Mouse (Mus musculus): ENCODE measurements around the gene Tbc1d19. TPM values are rescaled to one million over a fixed set of nuclear protein-coding genes. Genes with fewer than 3 reads are reported as not detected.

Gene Tbc1d19
- polyA plus RNA-seq, 1 experiment from 2014 or later = 33.7 TPM

GRCm38 (mm10) chr5:53937187-53937586 lies 127.8 kb downstream of the Tbc1d19 start:
- Histone ChIP-seq H3K36me3 (ENCODE audit: control insufficient read depth, insufficient read depth) (no peaks in the 10 kb centered on the region), H3K4me1 (ENCODE audit: control insufficient read depth, insufficient read depth, low read length) (peaks cover 12% of the 10 kb centered on the region), H3K4me2 (ENCODE audit: low read depth, low read length) (no peak overlapping the region), H3K9me3 (replicated peaks; ENCODE audit: control insufficient read depth, low read length) (no peaks in the 10 kb centered on the region), H3K4me3 (ENCODE audit: low read length) (no peak overlapping the region), H3K27me3 (ENCODE audit: control insufficient read depth, insufficient read depth, low read length) (no peaks in the 10 kb centered on the region), H3K9ac (ENCODE audit: low read length) (no peak overlapping the region), H3K27ac (ENCODE audit: low read length) (no peak overlapping the region)
- no peak for ATAC-seq (replicated peaks; ENCODE audit: extremely low read depth, insufficient read depth, low FRiP score)
- WGBS = 71% methylated on average over 4 of the region's 4 CpGs

- H3K27ac ChIP-seq (ENCODE audit: low read length) = no peak overlapping the region
- H3K4me1 ChIP-seq (ENCODE audit: control insufficient read depth, insufficient read depth, low read length) = peaks cover 6% of the 10 kb centered on the region
- H3K9ac ChIP-seq (ENCODE audit: low read length) = no peak overlapping the region
- WGBS = 51% methylated on average over 7 of the region's 7 CpGs
- H3K27me3 ChIP-seq (ENCODE audit: control insufficient read depth, insufficient read depth, low read length) = no peaks in the 10 kb centered on the region
- H3K4me3 ChIP-seq (ENCODE audit: low read length) = no peak overlapping the region
- H3K36me3 ChIP-seq (ENCODE audit: control insufficient read depth, insufficient read depth) = no peaks in the 10 kb centered on the region
- no peaks in the 10 kb centered on the region for H3K9me3 ChIP-seq (replicated peaks; ENCODE audit: control insufficient read depth, low read length)
- no peak for ATAC-seq (replicated peaks; ENCODE audit: extremely low read depth, insufficient read depth, low FRiP score)
- no peak overlapping the region for H3K4me2 ChIP-seq (ENCODE audit: low read depth, low read length)
These were observed 129.6 kb downstream of the Tbc1d19 start for GRCm38 (mm10) chr5:53939026-53939425.

- 45% methylated on average over 11 of the region's 11 CpGs for WGBS
- H3K4me3 ChIP-seq (ENCODE audit: low read length) = no peak overlapping the region
- no peak overlapping the region for H3K9ac ChIP-seq (ENCODE audit: low read length)
- H3K4me2 ChIP-seq (ENCODE audit: low read depth, low read length) = no peak overlapping the region
- ATAC-seq (replicated peaks; ENCODE audit: extremely low read depth, insufficient read depth, low FRiP score) = no peak
- H3K27me3 ChIP-seq (ENCODE audit: control insufficient read depth, insufficient read depth, low read length) = no peaks in the 10 kb centered on the region
- no peaks in the 10 kb centered on the region for H3K36me3 ChIP-seq (ENCODE audit: control insufficient read depth, insufficient read depth)
- H3K4me1 ChIP-seq (ENCODE audit: control insufficient read depth, insufficient read depth, low read length) = peaks cover 6% of the 10 kb centered on the region
- H3K9me3 ChIP-seq (replicated peaks; ENCODE audit: control insufficient read depth, low read length) = no peaks in the 10 kb centered on the region
- no peak overlapping the region for H3K27ac ChIP-seq (ENCODE audit: low read length)
These were observed 132.1 kb downstream of the Tbc1d19 start for GRCm38 (mm10) chr5:53941322-53942024.

- Histone ChIP-seq H3K4me2 (ENCODE audit: low read depth, low read length) (no peak overlapping the region), H3K4me3 (ENCODE audit: low read length) (no peak overlapping the region), H3K9ac (ENCODE audit: low read length) (no peak overlapping the region), H3K36me3 (ENCODE audit: control insufficient read depth, insufficient read depth) (no peaks in the 10 kb centered on the region), H3K4me1 (ENCODE audit: control insufficient read depth, insufficient read depth, low read length) (peaks cover 7% of the 10 kb centered on the region), H3K27ac (ENCODE audit: low read length) (no peak overlapping the region), H3K27me3 (ENCODE audit: control insufficient read depth, insufficient read depth, low read length) (no peaks in the 10 kb centered on the region), H3K9me3 (replicated peaks; ENCODE audit: control insufficient read depth, low read length) (no peaks in the 10 kb centered on the region)
- WGBS = 67% methylated on average over 4 of the region's 4 CpGs
- no peak for ATAC-seq (replicated peaks; ENCODE audit: extremely low read depth, insufficient read depth, low FRiP score)
These were observed 132.9 kb downstream of the Tbc1d19 start for GRCm38 (mm10) chr5:53942332-53942731.

- no peak overlapping the region for H3K27ac ChIP-seq (ENCODE audit: low read length)
- no peak overlapping the region for H3K4me3 ChIP-seq (ENCODE audit: low read length)
- no peak for ATAC-seq (replicated peaks; ENCODE audit: extremely low read depth, insufficient read depth, low FRiP score)
- no peaks in the 10 kb centered on the region for H3K27me3 ChIP-seq (ENCODE audit: control insufficient read depth, insufficient read depth, low read length)
- H3K4me1 ChIP-seq (ENCODE audit: control insufficient read depth, insufficient read depth, low read length) = peaks cover 16% of the 10 kb centered on the region
- 68% methylated on average over 11 of the region's 11 CpGs for WGBS
- H3K36me3 ChIP-seq (ENCODE audit: control insufficient read depth, insufficient read depth) = no peaks in the 10 kb centered on the region
- no peaks in the 10 kb centered on the region for H3K9me3 ChIP-seq (replicated peaks; ENCODE audit: control insufficient read depth, low read length)
- H3K9ac ChIP-seq (ENCODE audit: low read length) = no peak overlapping the region
- no peak overlapping the region for H3K4me2 ChIP-seq (ENCODE audit: low read depth, low read length)
These were observed 134.0 kb downstream of the Tbc1d19 start for GRCm38 (mm10) chr5:53943321-53943857.

DNA sequence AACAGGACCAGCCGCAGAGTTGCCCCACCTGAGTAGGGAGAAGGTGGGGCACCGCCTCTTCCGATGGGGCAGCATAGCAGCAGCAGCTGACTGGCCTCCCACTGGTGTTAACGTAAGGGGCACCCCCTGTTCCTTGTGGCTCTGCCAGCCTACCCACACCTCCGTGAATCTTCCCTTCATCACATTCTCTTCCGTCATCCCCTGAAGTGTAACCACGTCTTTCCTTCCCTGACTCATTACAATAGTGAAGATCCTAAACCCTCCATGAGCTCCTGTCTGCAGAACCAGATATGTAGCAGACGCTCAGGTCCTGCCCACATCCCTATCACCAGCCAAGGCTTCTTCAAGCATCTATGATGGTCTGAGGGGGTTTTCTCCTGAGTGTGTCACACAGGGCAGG lies 137.3 kb downstream of the Tbc1d19 start:
- no peaks in the 10 kb centered on the region for H3K36me3 ChIP-seq (ENCODE audit: control insufficient read depth, insufficient read depth)
- no peak overlapping the region for H3K4me3 ChIP-seq (ENCODE audit: low read length)
- H3K9ac ChIP-seq (ENCODE audit: low read length) = no peak overlapping the region
- peaks cover 11% of the 10 kb centered on the region for H3K4me1 ChIP-seq (ENCODE audit: control insufficient read depth, insufficient read depth, low read length)
- 83% methylated on average over 8 of the region's 8 CpGs for WGBS
- H3K4me2 ChIP-seq (ENCODE audit: low read depth, low read length) = no peak overlapping the region
- no peaks in the 10 kb centered on the region for H3K9me3 ChIP-seq (replicated peaks; ENCODE audit: control insufficient read depth, low read length)
- H3K27ac ChIP-seq (ENCODE audit: low read length) = no peak overlapping the region
- no peaks in the 10 kb centered on the region for H3K27me3 ChIP-seq (ENCODE audit: control insufficient read depth, insufficient read depth, low read length)
- ATAC-seq (replicated peaks; ENCODE audit: extremely low read depth, insufficient read depth, low FRiP score) = no peak

DNA sequence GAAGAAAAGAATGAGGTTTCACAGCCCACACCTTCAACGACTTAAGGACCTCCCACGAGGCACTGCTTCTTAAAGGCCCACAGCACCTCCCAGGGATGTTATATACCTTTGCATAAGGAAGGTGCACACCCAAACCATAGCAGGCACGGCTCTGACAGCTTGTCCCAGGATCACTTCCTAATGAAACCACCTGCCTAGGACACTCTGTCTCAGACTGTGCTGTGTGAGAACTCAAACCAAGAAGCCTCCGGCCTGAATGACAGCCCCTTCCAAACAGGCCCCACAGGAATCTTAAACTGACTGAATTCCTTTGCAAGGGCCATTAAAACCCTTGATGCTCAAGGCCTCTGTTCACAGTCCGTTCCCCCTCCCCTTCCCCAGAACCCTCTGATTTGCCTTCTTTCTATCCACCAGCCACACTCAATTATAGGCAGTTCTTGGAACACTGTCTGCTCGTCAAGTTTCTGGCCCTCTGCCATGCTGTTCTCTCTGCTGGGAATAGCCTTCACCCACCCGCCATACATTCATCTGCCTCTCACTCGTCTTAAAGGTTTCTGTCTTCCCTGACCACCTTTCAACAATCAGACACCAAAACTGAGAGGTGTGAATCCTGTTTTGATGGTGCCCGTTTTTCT lies 138.3 kb downstream of the Tbc1d19 start:
- no peaks in the 10 kb centered on the region for H3K36me3 ChIP-seq (ENCODE audit: control insufficient read depth, insufficient read depth)
- 36% methylated on average over 9 of the region's 9 CpGs for WGBS
- H3K27me3 ChIP-seq (ENCODE audit: control insufficient read depth, insufficient read depth, low read length) = no peaks in the 10 kb centered on the region
- H3K27ac ChIP-seq (ENCODE audit: low read length) = peak overlapping the region; percentile 57
- no peak overlapping the region for H3K4me2 ChIP-seq (ENCODE audit: low read depth, low read length)
- no peaks in the 10 kb centered on the region for H3K9me3 ChIP-seq (replicated peaks; ENCODE audit: control insufficient read depth, low read length)
- no peak for ATAC-seq (replicated peaks; ENCODE audit: extremely low read depth, insufficient read depth, low FRiP score)
- peaks cover 13% of the 10 kb centered on the region for H3K4me1 ChIP-seq (ENCODE audit: control insufficient read depth, insufficient read depth, low read length)
- no peak overlapping the region for H3K4me3 ChIP-seq (ENCODE audit: low read length)
- H3K9ac ChIP-seq (ENCODE audit: low read length) = no peak overlapping the region

DNA sequence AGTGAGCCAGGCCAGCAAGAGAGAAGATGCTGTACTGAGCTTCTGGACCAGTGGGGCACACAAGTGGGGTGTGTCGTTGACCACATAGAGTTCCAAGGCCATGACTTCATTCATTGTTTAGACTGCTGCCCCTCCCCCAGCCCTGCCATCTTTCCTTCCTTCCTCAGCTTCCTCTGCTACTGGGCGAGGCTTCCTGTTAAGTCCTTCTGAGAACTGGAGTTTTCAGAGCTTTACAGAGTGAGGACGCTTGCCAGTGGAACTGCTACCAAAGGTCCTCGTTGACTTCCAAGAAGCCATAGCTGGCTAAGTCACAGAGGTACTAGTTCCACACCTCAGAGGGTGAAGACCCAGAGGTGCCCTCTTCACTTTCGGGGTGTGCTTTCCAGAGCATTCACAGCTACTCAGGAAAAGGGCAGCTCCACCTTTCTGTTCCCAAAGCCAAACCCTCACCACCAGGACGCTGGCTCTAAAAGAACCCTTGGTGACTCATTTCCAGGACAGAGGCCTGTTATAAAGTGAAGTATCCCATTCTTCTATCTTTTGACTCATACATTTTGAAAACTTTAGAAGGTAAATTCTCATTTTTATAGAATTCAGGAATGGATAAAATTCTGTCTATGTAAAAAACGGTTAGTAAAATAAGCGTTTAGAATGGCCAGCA lies 139.3 kb downstream of the Tbc1d19 start:
- Histone ChIP-seq H3K36me3 (ENCODE audit: control insufficient read depth, insufficient read depth) (no peaks in the 10 kb centered on the region), H3K9me3 (replicated peaks; ENCODE audit: control insufficient read depth, low read length) (no peaks in the 10 kb centered on the region), H3K27me3 (ENCODE audit: control insufficient read depth, insufficient read depth, low read length) (no peaks in the 10 kb centered on the region), H3K27ac (ENCODE audit: low read length) (peak overlapping the region; percentile 74), H3K4me1 (ENCODE audit: control insufficient read depth, insufficient read depth, low read length) (peaks cover 15% of the 10 kb centered on the region), H3K4me3 (ENCODE audit: low read length) (no peak overlapping the region), H3K9ac (ENCODE audit: low read length) (no peak overlapping the region), H3K4me2 (ENCODE audit: low read depth, low read length) (no peak overlapping the region)
- peak; percentile 66; the same call in 1 of the 2 replicates for ATAC-seq (replicated peaks; ENCODE audit: extremely low read depth, insufficient read depth, low FRiP score)
- WGBS = 67% methylated on average over 8 of the region's 8 CpGs

GRCm38 (mm10) chr5:53950189-53950588 lies 140.8 kb downstream of the Tbc1d19 start:
- 46% methylated on average over 7 of the region's 7 CpGs for WGBS
- no peaks in the 10 kb centered on the region for H3K27me3 ChIP-seq (ENCODE audit: control insufficient read depth, insufficient read depth, low read length)
- no peak overlapping the region for H3K4me2 ChIP-seq (ENCODE audit: low read depth, low read length)
- peak overlapping the region; percentile 51 for H3K27ac ChIP-seq (ENCODE audit: low read length)
- no peak overlapping the region for H3K9ac ChIP-seq (ENCODE audit: low read length)
- H3K4me1 ChIP-seq (ENCODE audit: control insufficient read depth, insufficient read depth, low read length) = peaks cover 15% of the 10 kb centered on the region
- no peaks in the 10 kb centered on the region for H3K36me3 ChIP-seq (ENCODE audit: control insufficient read depth, insufficient read depth)
- H3K9me3 ChIP-seq (replicated peaks; ENCODE audit: control insufficient read depth, low read length) = no peaks in the 10 kb centered on the region
- no peak; the same call in 1 of the 2 replicates for ATAC-seq (replicated peaks; ENCODE audit: extremely low read depth, insufficient read depth, low FRiP score)
- H3K4me3 ChIP-seq (ENCODE audit: low read length) = no peak overlapping the region

Measured in heart, embryonic 16.5 days (tissue).